ENCODE assay signal across 8 mouse cellular contexts in the genomic region with DNA sequence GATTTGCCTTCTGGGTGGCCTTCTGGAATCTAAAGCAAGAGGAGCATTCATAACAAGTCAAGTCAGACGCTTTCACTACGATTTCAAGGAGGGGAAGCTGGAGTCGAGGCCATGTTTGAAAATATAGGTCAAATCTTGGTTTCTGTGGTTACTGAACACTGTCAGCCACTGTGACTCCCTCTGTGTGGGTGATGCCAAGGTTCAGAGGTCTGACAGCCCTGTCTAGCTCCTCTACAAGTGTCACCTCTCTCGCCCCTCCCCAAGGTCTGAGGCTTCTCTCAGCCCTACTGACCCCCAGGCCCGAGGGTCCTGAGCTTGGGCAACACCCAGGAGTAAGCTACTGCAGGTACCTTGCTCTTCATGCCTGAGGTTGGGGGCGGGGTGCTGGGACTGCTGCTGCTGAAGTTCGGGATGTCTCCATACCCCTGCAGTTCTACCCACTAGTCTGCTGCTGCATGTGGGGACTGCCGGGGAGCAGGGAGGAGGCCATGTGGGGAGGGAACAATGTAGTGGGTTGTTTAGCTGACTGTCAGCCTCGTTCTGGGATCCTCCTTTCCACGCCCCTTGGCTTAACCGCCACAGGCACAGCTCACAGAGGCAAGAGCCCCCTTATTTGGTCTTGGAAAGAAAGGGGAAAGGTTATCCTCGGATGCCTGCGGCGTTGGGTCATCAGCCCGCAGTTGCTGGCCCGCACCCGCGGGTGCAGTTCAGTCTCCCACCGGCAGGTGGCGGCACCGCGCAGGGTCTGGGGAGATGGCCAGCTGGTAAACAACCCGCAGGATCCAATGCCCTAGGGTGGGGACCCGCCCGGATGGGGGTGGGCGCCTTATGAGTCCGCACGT. TPM values are rescaled to one million over a fixed set of nuclear protein-coding genes. Genes with fewer than 3 reads are reported as not detected.
DNase-seq lines count a peak whose midpoint lies in the region.

No protein-coding gene starts in this region.

- no peaks in the 10 kb centered on the region for H3K9me3 ChIP-seq in megakaryocyte, embryonic 14.5 days

- intact Hi-C loops in gastrocnemius, postnatal 14 days (cut with DNase I; ENCODE audit: low total_unique reads), result loop anchor here (5.0 to 10.0 kb wide), 3 partner anchors 159 to 552 kb away; no protein-coding TSS in a partner anchor

- no peaks in the 10 kb centered on the region for H3K36me3 ChIP-seq in megakaryocyte, embryonic 14.5 days (replicated peaks; ENCODE audit: low read length)

- H3K4me3 ChIP-seq in megakaryocyte, embryonic 14.5 days (replicated peaks), result peak overlapping the region; percentile 91

- H3K4me1 ChIP-seq in megakaryocyte, embryonic 14.5 days, result peaks cover 34% of the 10 kb centered on the region

- DNase-seq in adrenal gland, adult 18-20 months (ENCODE audit: low spot score in 2 of 2), result peak; percentile 92 to 93
- peak; percentile 73 for DNase-seq in embryo, embryonic 10 days (ENCODE audit: low spot score)
- peak; percentile 91 for DNase-seq in gastrocnemius, postnatal 14 days
- DNase-seq in induced T-regulatory cell, adult 2 months (ENCODE audit: low read depth), result peak; percentile 69
- DNase-seq in left cerebral cortex, adult 8-10 months (ENCODE audit: low spot score in 2 of 2), result peak; percentile 59 to 86
- DNase-seq in right cerebral cortex, adult 2 months (ENCODE audit: low spot score in 2 of 2), result peak; percentile 73 to 79
- peak; percentile 91 for DNase-seq in urinary bladder, postnatal 14 days (ENCODE audit: low spot score)

- H3K27me3 ChIP-seq in megakaryocyte, embryonic 14.5 days (replicated peaks), result peaks cover 55% of the 10 kb centered on the region

RNA-seq across cellular contexts. Expression of a gene that starts 43.7 kb away (rescaled TPM):
- total RNA-seq in adrenal gland, adult 18-20 months (2021), result 10 to 100 TPM; 10.6 to 16.3 TPM
- 100 to 1,000 TPM; 100 to 120 TPM for total RNA-seq in gastrocnemius, postnatal 14 days (2021)
- total RNA-seq in left cerebral cortex, adult 8-10 months (2022), result 10 to 100 TPM; 18.3 to 20.8 (median 19.8) TPM
- polyA plus RNA-seq in megakaryocyte, embryonic 14.5 days (2012; ENCODE audit: insufficient read depth, low replicate concordance), result 0.49 and 1.3 TPM in 2 replicates

Comparison
In these comparisons a context has a peak if more than half of its experiments do, and no peak if none do; other contexts are left out.
1. Peak in every context shown above with its lines: DNase-seq and H3K4me3 ChIP-seq.
2. RNA of a gene that starts 43.7 kb away (total RNA-seq): 100 to 120 TPM in gastrocnemius, postnatal 14 days; 18.3 to 20.8 TPM in left cerebral cortex, adult 8-10 months and 10.6 to 16.3 TPM in adrenal gland, adult 18-20 months; every median in the first group is over 4 times any median in the second.